Mouse (Mus musculus) MEL (cell line): ENCODE data around the gene Gm10643.

Source experiments
- CTCF ChIP-seq, 3 experiments: IDR thresholded peaks in 2 of 3; conservative IDR thresholded peaks in 1 of 3; 2 replicates each; pipeline ENCODE4 v1.5.1; 2011 to 2012; ENCODE audit warnings: low read length in 3 of 3, low read depth in 2 of 3, mild to moderate bottlenecking in 2 of 3, improper control_type of control experiment in 1 of 3, inconsistent platforms in 1 of 3, mixed read lengths in 1 of 3, moderate library complexity in 1 of 3; ENCODE audit not compliant: control insufficient read depth in 1 of 3, insufficient read depth in 1 of 3, poor library complexity in 1 of 3, severe bottlenecking in 1 of 3
- E2F4 ChIP-seq: IDR thresholded peaks from 2 replicates; pipeline ENCODE4 v1.6.1; 2011; ENCODE audit warnings: low read depth, low read length, improper control_type of control experiment, borderline replicate concordance
- ELF1 ChIP-seq: IDR thresholded peaks from 2 replicates; pipeline ENCODE4 v1.6.1; 2014; ENCODE audit warnings: low read depth, mild to moderate bottlenecking, inconsistent platforms, low read length, improper control_type of control experiment, moderate library complexity
- EP300 ChIP-seq, 2 experiments: IDR thresholded peaks; 2 replicates each; pipeline ENCODE4 v1.6.1; 2011; ENCODE audit warnings: improper control_type of control experiment in 2 of 2, low read length in 2 of 2, low read depth in 1 of 2, mild to moderate bottlenecking in 1 of 2
- ETS1 ChIP-seq: IDR thresholded peaks from 2 replicates; pipeline ENCODE4 v1.6.1; 2012; ENCODE audit warnings: low read depth, mild to moderate bottlenecking, inconsistent platforms, low read length, improper control_type of control experiment, moderate library complexity
- GATA1 ChIP-seq: IDR thresholded peaks from 2 replicates; pipeline ENCODE4 v1.6.1; 2011; ENCODE audit warnings: low read depth, low read length, improper control_type of control experiment
- JUND ChIP-seq: IDR thresholded peaks from 2 replicates; pipeline ENCODE4 v1.6.1; 2011; ENCODE audit warnings: low read depth, mild to moderate bottlenecking, improper control_type of control experiment, low read length
- MAX ChIP-seq: IDR thresholded peaks from 2 replicates; pipeline ENCODE4 v1.6.1; 2011; ENCODE audit warnings: low read length, improper control_type of control experiment
- MXI1 ChIP-seq: IDR thresholded peaks from 2 replicates; pipeline ENCODE4 v1.6.1; 2011; ENCODE audit warnings: mild to moderate bottlenecking, low read depth, low read length, improper control_type of control experiment
- MYC ChIP-seq: IDR thresholded peaks from 2 replicates; pipeline ENCODE4 v1.6.1; 2011; ENCODE audit warnings: low read depth, mild to moderate bottlenecking, low read length, improper control_type of control experiment, moderate library complexity
- POLR2A ChIP-seq, 2 experiments: IDR thresholded peaks; 2 replicates each; pipeline ENCODE4 v1.6.1; 2011 to 2012; ENCODE audit warnings: low read length in 2 of 2, mild to moderate bottlenecking in 2 of 2, control low read depth in 1 of 2, improper control_type of control experiment in 1 of 2, low read depth in 1 of 2, moderate library complexity in 1 of 2; ENCODE audit not compliant: control insufficient read depth in 1 of 2, insufficient read depth in 1 of 2, poor library complexity in 1 of 2
- SMC3 ChIP-seq: IDR thresholded peaks from 2 replicates; pipeline ENCODE4 v1.6.1; 2011; ENCODE audit warnings: low read depth, low read length, improper control_type of control experiment
- UBTF ChIP-seq: IDR thresholded peaks from 2 replicates; pipeline ENCODE4 v1.6.1; 2012; ENCODE audit warnings: low read depth, mild to moderate bottlenecking, inconsistent platforms, low read length, improper control_type of control experiment, moderate library complexity, borderline replicate concordance; ENCODE audit not compliant: insufficient read depth
- ZMIZ1 ChIP-seq: IDR thresholded peaks from 2 replicates; pipeline ENCODE4 v1.6.1; 2012; ENCODE audit warnings: low read depth, mild to moderate bottlenecking, inconsistent platforms, low read length, improper control_type of control experiment, moderate library complexity

GRCm38 (mm10) chr8:84067911-84068310 lies 3.0 kb upstream of the Gm10643 start:
- TF ChIP-seq CTCF (IDR thresholded peaks at IDR 0.05 in 2 of 3, conservative IDR thresholded peaks at IDR 0.05 in 1 of 3; ENCODE audit: control insufficient read depth in 1 of 3, insufficient read depth in 1 of 3, low read depth in 2 of 3, low read length in 3 of 3, poor library complexity in 1 of 3, severe bottlenecking in 1 of 3) (no peak), MAX (no peak), ZMIZ1 (no peak), EP300 (IDR thresholded peaks at IDR 0.05; ENCODE audit: low read depth in 1 of 2, low read length in 2 of 2) (no peak), UBTF (no peak), E2F4 (no peak), ETS1 (no peak), POLR2A (IDR thresholded peaks at IDR 0.05; ENCODE audit: control insufficient read depth in 1 of 2, insufficient read depth in 1 of 2, low read depth in 1 of 2, low read length in 2 of 2, poor library complexity in 1 of 2) (no peak), JUND (no peak), MXI1 (no peak), MYC (no peak), ELF1 (no peak), SMC3 (no peak), GATA1 (no peak)
